Mouse (Mus musculus): Measurements from ENCODE around the gene St3gal6. TPM values are rescaled to one million over a fixed set of nuclear protein-coding genes. Genes with fewer than 3 reads are reported as not detected.
"Not testable (repeated sequence)": the region's sequence is repeated elsewhere in the genome, so short reads cannot be mapped to it uniquely, and the experiment has no call there.

Gene St3gal6
- total RNA-seq, 2 experiments from 2014 or later, result 21.2 to 22.6 TPM

DNA sequence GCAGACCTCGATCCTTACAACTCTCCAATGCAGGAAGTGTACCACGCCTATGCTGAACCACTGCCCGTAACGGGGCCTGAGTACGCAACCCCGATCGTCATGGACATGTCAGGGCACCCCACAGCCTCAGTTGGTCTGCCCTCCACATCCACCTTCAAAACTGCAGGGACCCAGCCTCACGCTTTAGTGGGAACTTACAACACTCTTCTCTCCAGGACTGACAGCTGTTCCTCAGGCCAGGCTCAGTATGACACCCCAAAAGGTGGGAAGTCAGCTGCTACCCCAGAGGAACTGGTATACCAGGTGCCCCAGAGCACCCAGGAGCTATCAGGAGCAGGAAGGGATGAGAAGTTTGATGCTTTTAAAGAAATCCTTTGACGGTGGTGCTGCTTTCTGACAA lies 58.6 kb downstream of the St3gal6 start:
- Histone ChIP-seq H3K4me3 (no peak overlapping the region), H3K27ac (no peak overlapping the region)
- intact Hi-C loops (cut with DNase I), result no loop called here
- TF ChIP-seq CTCF (IDR thresholded peaks at IDR 0.05), result no peak
- DNase-seq (ENCODE audit: extremely low spot score in 1 of 2, low spot score in 2 of 2), result no peak

DNA sequence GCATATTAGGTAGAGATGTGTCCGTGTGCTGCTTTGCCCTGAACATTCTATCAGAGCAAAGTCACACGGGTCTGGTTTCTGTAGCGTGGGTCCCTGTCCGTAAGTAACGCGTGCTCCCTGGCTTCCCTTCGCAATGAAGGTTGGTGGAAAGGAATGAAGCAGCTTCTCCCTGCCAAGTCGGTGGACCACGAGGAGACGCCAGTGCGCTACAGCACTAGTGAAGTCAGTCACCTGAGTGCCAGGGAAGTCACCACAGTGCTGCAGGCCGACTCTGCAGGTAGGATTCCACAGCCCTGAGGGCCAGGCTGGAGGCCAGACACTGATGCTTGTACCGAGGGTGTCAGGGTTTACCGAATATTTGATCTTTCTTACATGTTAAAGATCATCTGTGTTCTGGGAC lies 60.0 kb downstream of the St3gal6 start:
- intact Hi-C loops (cut with DNase I), result loop anchor here (5.0 kb wide), 1 partner anchor 198 kb away; no protein-coding TSS in a partner anchor
- TF ChIP-seq CTCF (IDR thresholded peaks at IDR 0.05), result no peak
- Histone ChIP-seq H3K27ac (no peak overlapping the region), H3K4me3 (no peak overlapping the region)
- DNase-seq (ENCODE audit: extremely low spot score in 1 of 2, low spot score in 2 of 2), result no peak

DNA sequence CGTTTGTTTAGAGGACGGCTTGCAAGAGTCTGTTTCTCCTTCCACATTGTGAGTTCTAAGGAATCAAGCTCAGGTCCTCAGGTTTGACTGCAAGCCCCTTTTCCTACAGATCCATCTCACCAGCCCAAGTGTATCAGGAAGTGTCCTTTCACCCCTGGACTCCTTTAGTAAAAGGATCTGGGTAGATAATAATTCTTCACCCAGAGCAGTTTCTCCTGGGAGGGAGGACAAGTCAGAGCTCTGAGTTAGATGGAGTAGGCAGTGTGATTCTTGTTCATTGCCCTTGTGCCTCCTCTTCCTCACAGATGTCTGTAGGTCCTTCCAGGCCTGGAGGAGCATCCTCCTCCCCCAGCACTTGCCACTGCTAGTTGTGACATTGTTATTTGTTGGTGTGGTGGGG lies 61.5 kb downstream of the St3gal6 start:
- TF ChIP-seq CTCF (IDR thresholded peaks at IDR 0.05), result no peak
- no peak overlapping the region for H3K27ac ChIP-seq
- no peak overlapping the region for H3K4me3 ChIP-seq
- DNase-seq (ENCODE audit: extremely low spot score in 1 of 2, low spot score in 2 of 2), result no peak
- intact Hi-C loops (cut with DNase I), result loop anchor here (5.0 kb wide), 1 partner anchor 200 kb away; no protein-coding TSS in a partner anchor

DNA sequence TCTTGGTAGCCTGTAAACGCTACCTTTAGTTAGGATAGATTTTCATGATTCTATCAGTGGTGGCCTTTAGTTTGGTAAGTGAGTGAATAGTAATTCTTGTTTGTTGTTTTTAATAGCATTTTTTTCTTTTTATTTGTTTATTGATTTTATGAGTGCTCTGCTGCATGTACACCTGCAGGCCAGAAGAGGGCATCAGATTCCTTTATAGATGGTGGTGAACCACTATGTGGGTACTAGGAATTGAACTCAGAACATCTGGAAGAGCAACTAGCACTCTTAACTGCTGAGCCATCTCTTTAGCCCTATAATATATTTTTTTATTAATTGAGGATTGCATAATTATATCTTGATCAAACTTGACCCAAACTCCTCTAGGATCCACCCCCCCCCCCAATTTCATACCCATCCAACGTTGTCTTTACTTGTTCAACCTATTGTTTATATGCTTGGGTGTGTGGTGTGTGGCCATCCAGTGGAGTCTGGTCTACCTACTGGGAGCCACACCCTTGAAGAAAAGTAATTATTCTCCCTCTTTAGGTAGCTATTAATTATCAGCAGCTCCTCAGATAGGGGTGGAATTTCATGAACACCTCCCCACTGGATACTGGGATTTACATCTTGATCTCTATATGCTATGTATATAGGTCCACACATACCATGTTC lies 62.1 kb downstream of the St3gal6 start:
- no peak for DNase-seq (ENCODE audit: extremely low spot score in 1 of 2, low spot score in 2 of 2)
- intact Hi-C loops (cut with DNase I), result loop anchor here (2.0 to 5.0 kb wide), 2 partner anchors 163 to 200 kb away; no protein-coding TSS in a partner anchor
- TF ChIP-seq CTCF (IDR thresholded peaks at IDR 0.05), result peak; percentile 64
- Histone ChIP-seq H3K27ac (no peak overlapping the region), H3K4me3 (no peak overlapping the region)

DNA sequence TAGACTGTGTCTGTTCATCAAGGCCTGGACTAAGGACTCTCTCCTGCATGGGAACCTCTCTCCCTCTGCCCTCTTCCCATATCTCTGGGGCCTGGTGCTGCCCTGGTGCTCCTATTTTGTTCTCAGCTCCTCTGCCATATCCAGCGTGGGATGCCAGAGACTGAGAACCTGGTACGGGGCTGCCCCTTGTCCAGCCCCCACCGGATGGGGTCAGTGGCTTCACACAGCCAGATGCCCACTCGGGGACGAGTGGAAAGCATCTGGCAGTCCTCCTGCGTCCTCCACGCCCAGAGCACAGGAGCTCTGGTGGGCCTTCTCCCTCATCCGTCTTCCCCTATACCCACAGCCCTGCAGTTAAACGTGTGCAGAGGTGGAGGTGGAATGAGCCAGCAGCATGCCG lies 63.7 kb downstream of the St3gal6 start:
- no peak overlapping the region for H3K27ac ChIP-seq
- TF ChIP-seq CTCF (IDR thresholded peaks at IDR 0.05), result no peak
- DNase-seq (ENCODE audit: extremely low spot score in 1 of 2, low spot score in 2 of 2), result no peak
- no peak overlapping the region for H3K4me3 ChIP-seq
- intact Hi-C loops (cut with DNase I), result loop anchor here (2.0 to 5.0 kb wide), 2 partner anchors 164 to 202 kb away; no protein-coding TSS in a partner anchor

DNA sequence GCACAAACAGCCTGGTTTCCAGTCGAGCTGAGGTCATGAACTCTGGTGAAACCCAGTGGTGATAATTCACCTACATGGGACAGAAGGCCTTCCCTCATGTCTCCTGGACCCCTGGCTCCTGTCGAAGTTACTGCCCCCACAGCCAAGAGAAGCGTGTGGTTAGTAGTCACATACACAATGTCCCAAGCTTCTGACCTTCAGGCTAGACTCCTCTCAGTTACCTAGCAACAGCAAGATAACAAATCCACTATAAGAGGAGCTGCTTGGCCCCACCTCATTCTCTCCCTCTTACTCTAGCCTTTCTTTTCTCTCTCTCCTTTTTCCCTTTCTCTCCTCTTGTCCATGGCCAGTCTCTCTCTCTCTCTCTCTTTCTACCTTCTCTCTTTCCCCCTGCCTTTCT lies 64.1 kb downstream of the St3gal6 start:
- H3K4me3 ChIP-seq; DNase-seq (ENCODE audit: extremely low spot score in 1 of 2, low spot score in 2 of 2): not testable (repeated sequence)
- intact Hi-C loops (cut with DNase I), result loop anchor here (2.0 to 5.0 kb wide), 2 partner anchors 165 to 202 kb away; no protein-coding TSS in a partner anchor

DNA sequence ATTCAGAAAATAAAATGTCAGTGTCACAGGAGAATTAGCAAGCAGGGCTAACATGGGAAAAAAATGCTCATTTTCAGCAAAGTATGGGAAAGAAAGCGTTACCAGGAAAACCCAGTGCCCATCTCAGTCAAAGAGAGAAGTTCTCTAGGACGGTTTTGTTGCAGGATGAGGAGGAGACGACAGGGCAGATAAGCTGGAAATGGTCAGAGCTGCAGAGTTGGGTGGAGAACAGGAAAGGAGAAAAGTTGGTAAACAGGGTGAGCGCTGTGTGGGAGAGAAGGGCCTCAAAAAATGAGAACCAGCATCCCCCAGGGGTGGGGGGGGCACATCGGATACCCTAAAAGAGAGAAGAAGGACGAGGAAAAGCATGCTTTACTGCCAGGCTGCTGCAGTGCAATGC lies 67.1 kb downstream of the St3gal6 start:
- Histone ChIP-seq H3K27ac (no peak overlapping the region), H3K4me3 (no peak overlapping the region)
- no peak for DNase-seq (ENCODE audit: extremely low spot score in 1 of 2, low spot score in 2 of 2)
- TF ChIP-seq CTCF (IDR thresholded peaks at IDR 0.05), result no peak
- intact Hi-C loops (cut with DNase I), result no loop called here

More for the DNA sequence above, 64.1 kb downstream of the St3gal6 start:
- H3K27ac ChIP-seq, result not testable (repeated sequence)

DNA sequence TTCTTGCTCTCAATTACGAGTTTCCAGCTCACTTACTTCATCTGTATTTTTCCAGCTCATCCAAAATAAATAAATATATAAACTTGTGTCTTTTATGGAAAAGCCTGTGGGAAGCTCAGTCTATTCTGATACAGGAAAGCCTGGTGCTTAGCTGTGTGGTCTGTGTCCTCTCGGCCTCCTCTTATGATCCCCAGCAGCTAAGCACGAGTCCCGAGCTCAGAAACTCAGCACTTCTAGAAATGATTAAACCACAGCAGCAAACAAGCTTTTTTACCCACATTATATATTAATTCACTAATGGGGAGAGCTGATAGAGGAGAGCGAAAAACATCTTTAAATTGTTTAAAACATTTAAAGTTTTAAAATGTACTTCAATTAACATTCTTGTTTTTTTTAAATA lies 67.6 kb downstream of the St3gal6 start:
- H3K27ac ChIP-seq, result no peak overlapping the region
- intact Hi-C loops (cut with DNase I), result no loop called here
- no peak for DNase-seq (ENCODE audit: extremely low spot score in 1 of 2, low spot score in 2 of 2)
- no peak overlapping the region for H3K4me3 ChIP-seq
- no peak for TF ChIP-seq CTCF (IDR thresholded peaks at IDR 0.05)

DNA sequence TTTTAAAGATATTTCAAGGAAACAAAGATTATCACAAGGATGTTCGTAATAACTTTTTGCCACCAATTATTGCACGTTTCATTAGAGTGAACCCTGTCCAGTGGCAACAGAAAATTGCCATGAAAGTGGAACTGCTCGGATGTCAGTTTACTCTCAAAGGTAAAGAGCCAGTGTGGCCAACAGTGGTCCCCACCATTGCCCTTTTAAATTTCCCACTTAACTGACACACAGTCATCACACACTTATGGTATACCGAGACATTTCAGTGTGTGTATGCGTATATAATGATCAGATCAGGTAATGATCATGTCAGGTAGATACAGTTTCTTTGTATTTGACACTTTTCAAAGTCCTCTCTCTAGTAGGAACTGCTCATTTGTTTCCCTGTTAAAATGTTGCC lies 68.9 kb downstream of the St3gal6 start:
- no peak for DNase-seq (ENCODE audit: extremely low spot score in 1 of 2, low spot score in 2 of 2)
- intact Hi-C loops (cut with DNase I), result no loop called here
- no peak for TF ChIP-seq CTCF (IDR thresholded peaks at IDR 0.05)
- Histone ChIP-seq H3K27ac (no peak overlapping the region), H3K4me3 (no peak overlapping the region)

DNA sequence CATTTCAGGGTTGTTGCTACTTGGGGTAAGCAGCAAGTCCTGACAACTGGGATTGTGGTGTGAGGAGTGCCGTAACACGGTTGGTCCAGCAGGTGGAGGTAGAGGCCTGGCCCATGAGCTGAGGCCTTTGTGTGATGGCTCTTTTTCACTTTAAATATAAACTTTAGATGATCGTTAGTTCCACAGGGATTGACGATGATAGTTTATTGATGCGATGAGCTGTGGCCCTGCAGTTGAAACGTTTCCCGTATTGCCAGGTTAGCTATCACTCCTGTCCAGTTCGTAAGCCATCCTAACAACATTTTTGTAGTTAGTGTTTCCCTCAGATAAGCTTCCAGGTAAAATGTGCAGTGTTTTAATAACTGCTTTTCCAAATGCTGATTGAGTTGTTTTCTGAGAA lies 69.4 kb downstream of the St3gal6 start:
- peak; percentile 90 for TF ChIP-seq CTCF (IDR thresholded peaks at IDR 0.05)
- intact Hi-C loops (cut with DNase I), result loop anchor here (5.0 kb wide), 2 partner anchors 822 to 948 kb away; no protein-coding TSS in a partner anchor
- DNase-seq (ENCODE audit: extremely low spot score in 1 of 2, low spot score in 2 of 2), result peak; percentile 51 to 58
- H3K27ac ChIP-seq, result no peak overlapping the region
- H3K4me3 ChIP-seq, result no peak overlapping the region

DNA sequence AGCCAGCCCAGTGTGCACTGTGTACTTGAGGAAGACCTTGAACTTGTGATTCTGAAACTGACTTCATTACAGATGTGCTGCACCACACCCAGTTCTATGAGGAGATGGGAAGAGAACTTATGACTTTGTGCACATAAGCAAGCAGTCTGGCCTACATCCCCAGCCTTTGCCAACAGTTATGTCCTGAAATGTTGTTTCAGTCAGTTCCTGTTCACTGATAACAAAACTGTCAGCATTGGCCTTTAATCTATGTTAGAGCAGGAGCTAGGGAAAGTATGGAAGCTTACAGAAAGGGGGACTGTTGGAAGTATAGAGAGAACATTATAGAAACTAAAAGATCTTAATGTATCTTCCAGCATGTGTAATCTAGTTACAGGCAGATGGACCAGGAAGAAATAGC lies 70.2 kb downstream of the St3gal6 start:
- no peak for TF ChIP-seq CTCF (IDR thresholded peaks at IDR 0.05)
- intact Hi-C loops (cut with DNase I), result loop anchor here (5.0 kb wide), 2 partner anchors 822 to 948 kb away; no protein-coding TSS in a partner anchor
- H3K4me3 ChIP-seq, result no peak overlapping the region

DNA sequence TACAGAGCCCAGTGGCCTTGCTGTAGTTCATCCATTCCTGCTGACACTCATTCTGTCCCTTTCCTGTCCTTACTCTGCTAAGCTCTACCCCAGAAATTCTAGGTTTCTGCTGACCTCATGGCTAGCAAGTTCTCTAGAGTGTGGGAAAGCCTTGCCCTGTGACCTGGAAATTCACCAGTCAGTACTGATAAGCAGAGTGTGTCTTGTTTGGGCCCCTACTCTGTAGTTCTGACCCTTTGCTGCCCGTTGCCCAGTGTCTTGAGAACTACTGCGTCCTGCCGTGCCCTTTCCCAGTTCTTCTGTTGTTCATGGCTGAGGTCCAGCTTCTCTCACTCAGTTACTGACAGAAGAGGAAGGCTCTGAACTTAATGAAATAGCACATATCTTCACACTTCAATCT lies 70.9 kb downstream of the St3gal6 start:
- Histone ChIP-seq H3K4me3 (no peak overlapping the region), H3K27ac (no peak overlapping the region)
- DNase-seq (ENCODE audit: extremely low spot score in 1 of 2, low spot score in 2 of 2), result no peak
- no peak for TF ChIP-seq CTCF (IDR thresholded peaks at IDR 0.05)
- intact Hi-C loops (cut with DNase I), result loop anchor here (5.0 kb wide), 2 partner anchors 821 to 949 kb away; no protein-coding TSS in a partner anchor

More for the DNA sequence above, 70.2 kb downstream of the St3gal6 start:
- no peak overlapping the region for H3K27ac ChIP-seq
- no peak for DNase-seq (ENCODE audit: extremely low spot score in 1 of 2, low spot score in 2 of 2)

DNA sequence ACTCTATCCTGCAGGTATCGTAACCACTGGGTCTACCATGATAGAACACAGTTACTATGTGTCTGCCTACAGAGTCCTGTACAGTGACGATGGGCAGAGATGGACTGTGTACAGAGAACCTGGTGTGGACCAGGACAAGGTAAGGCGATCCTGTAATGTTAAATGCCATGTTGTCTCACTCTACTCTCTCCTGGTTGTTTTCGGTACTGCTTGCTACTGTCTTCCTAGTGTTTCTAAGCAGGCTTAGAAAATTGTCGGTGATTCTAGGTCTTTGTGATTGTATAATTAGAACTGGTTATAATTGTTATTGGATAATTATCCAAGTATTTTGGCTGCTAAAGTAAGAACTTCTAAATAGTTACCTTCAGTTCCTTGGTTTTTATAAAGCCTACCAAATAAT lies 72.4 kb downstream of the St3gal6 start:
- peak; percentile 56 for TF ChIP-seq CTCF (IDR thresholded peaks at IDR 0.05)
- Histone ChIP-seq H3K4me3 (no peak overlapping the region), H3K27ac (no peak overlapping the region)
- no peak for DNase-seq (ENCODE audit: extremely low spot score in 1 of 2, low spot score in 2 of 2)
- intact Hi-C loops (cut with DNase I), result loop anchor here (1.0 to 5.0 kb wide), 3 partner anchors 152 to 951 kb away; no protein-coding TSS in a partner anchor

Data from left cerebral cortex, adult 2 months (tissue).